Mouse (Mus musculus) ovary, adult 10 weeks (tissue): ENCODE measurements around the gene Sh2d4b. TPM values are rescaled to one million over a fixed set of nuclear protein-coding genes. Genes with fewer than 3 reads are reported as not detected.

Source experiments
- polyA plus RNA-seq: library from polyadenylated mRNA; stranded (reverse); fragments of 350-450 nt; fragmentation: Illumina TruSeq; extraction: RNeasy Lipid Tissue Mini Kit (QIAGEN cat#74804); gene quantifications from one replicate; pipeline ENCODE4 v1.2.3, GENCODE M21; 2014

Sh2d4b gene
- 6.3 TPM for polyA plus RNA-seq

GRCm38 (mm10) chr14:40893196-40893595 lies at the start of gene Sh2d4b:
Gene Sh2d4b, minus strand, starts transcription at chr14:40893266.

Other genes with a start within 250 kb of the Sh2d4b start
- 26.1 TPM for gene Tspan14, start 73.5 kb upstream of the Sh2d4b start, polyA plus RNA-seq
- gene Fam213a, start 120.5 kb upstream of the Sh2d4b start, polyA plus RNA-seq: 336 TPM
- 1.5 TPM for gene Dydc2, start 175.9 kb upstream of the Sh2d4b start, polyA plus RNA-seq
- 0.51 TPM for gene Dydc1, start 179.6 kb upstream of the Sh2d4b start, polyA plus RNA-seq
- gene Mat1a, start 211.8 kb upstream of the Sh2d4b start, polyA plus RNA-seq: 1.4 TPM
- gene Sftpa1, start 238.5 kb upstream of the Sh2d4b start, polyA plus RNA-seq: not detected